Mouse (Mus musculus): Measurements from ENCODE around the gene Gm20509.

- TF ChIP-seq CTCF (IDR thresholded peaks at IDR 0.05; ENCODE audit: control insufficient read depth, insufficient read depth, insufficient read length) = no peak
- no peak for TF ChIP-seq MAX (IDR thresholded peaks at IDR 0.05)
- no peak for TF ChIP-seq USF1 (IDR thresholded peaks at IDR 0.05; ENCODE audit: low read depth)
- no peak for TF ChIP-seq CEBPB (IDR thresholded peaks at IDR 0.05; ENCODE audit: low read depth)
- TF ChIP-seq MYOD1 (IDR thresholded peaks at IDR 0.05; ENCODE audit: control insufficient read depth, insufficient read length, low read depth) = no peak
These were observed 3.5 kb downstream of the Gm20509 start for GRCm38 (mm10) chr9:73105771-73106170.

All from C2C12 (cell line).